ENCODE assay signal across 8 mouse cellular contexts in the genomic region with DNA sequence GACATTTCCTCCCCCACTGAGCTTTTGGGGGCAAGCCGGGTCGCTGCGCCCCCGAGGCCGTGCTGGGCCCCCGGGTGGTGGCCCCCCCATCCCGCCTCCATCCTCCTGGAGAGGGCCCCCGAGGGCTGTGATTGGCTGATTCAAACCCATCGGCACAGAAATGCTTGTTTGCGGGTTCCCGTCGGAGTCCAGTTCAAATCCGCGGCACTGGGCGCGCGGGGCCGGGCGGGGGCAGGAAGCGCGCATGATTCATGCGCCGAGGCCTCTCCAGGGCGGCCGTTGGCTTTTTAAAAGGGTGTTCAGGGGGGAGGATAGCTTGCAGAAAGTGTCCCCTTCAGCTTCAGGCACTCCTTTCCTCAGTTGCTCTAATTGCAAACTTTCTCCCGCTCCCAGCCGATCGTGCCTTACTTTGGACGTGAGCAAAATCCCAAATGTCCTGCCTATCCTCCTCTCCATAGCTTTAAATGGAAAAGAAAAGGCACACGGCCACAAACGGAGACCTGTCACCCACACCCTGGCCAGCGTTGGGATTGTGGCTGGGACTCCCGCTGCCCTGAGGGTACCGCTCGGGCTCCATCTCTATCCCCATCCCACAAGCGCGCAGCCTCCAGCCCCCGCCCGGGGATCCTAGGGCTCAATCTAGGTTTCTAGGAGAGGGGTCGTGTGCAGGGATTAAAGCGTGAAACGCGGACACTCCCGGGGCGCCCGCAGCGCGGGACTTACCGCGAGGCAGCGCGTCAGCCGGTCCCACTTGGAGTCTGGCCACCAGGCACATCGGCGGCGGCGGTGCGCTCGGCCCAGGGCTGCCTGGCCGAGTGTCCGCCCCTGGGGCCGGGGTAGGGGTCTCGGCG. TPM values are rescaled to one million over a fixed set of nuclear protein-coding genes. Genes with fewer than 3 reads are reported as not detected.
DNase-seq lines count a peak whose midpoint lies in the region; ATAC-seq and TF ChIP-seq lines count a peak whose summit lies in the region.

A gene (minus strand): TSS at position 809 of the 851 bp plus-strand sequence.

- ATAC-seq in embryonic facial prominence, embryonic 11.5 days (replicated peaks; ENCODE audit: insufficient number of reproducible peaks, low FRiP score, low TSS enrichment, low read depth) = no peak; the same call in 1 of the 2 replicates
- ATAC-seq in heart, embryonic 16.5 days (replicated peaks; ENCODE audit: extremely low read depth, insufficient read depth, low FRiP score) = peak; percentile 39
- no peak for ATAC-seq in limb, embryonic 12.5 days (ENCODE audit: insufficient number of reproducible peaks, insufficient read depth, low FRiP score, low TSS enrichment, low read depth)
- peak; percentile 47 for ATAC-seq in midbrain, postnatal 0 days (ENCODE audit: low FRiP score)

- peak within 1 kb of the TSS; percentile 59 for H3K9ac ChIP-seq in embryonic facial prominence, embryonic 11.5 days (replicated peaks; ENCODE audit: low read length)
- peak within 1 kb of the TSS; percentile 81 for H3K9ac ChIP-seq in heart, embryonic 16.5 days (ENCODE audit: low read length)
- peak within 1 kb of the TSS; percentile 60 for H3K9ac ChIP-seq in limb, embryonic 12.5 days (replicated peaks)
- H3K9ac ChIP-seq in midbrain, postnatal 0 days (replicated peaks; ENCODE audit: low read length, poor library complexity, severe bottlenecking) = peak within 1 kb of the TSS; percentile 59

- H3K27ac ChIP-seq in testis, adult 2 months (ENCODE audit: control insufficient read depth, insufficient read depth, low read depth, low read length) = no peak within 1 kb of the TSS
- H3K27ac ChIP-seq in embryonic facial prominence, embryonic 11.5 days (replicated peaks; ENCODE audit: low read depth, low read length) = no peak within 1 kb of the TSS
- peak within 1 kb of the TSS; percentile 40; the same call in 1 of the 2 replicates for H3K27ac ChIP-seq in heart, embryonic 16.5 days (ENCODE audit: low read length)
- H3K27ac ChIP-seq in limb, embryonic 12.5 days = no peak within 1 kb of the TSS
- no peak within 1 kb of the TSS for H3K27ac ChIP-seq in midbrain, postnatal 0 days (ENCODE audit: low read depth, low read length)

- H3K9me3 ChIP-seq in embryonic facial prominence, embryonic 11.5 days (replicated peaks; ENCODE audit: control insufficient read depth, low read length) = no peaks in the 10 kb centered on the region
- H3K9me3 ChIP-seq in heart, embryonic 16.5 days (replicated peaks; ENCODE audit: control insufficient read depth, low read length) = no peaks in the 10 kb centered on the region
- H3K9me3 ChIP-seq in limb, embryonic 12.5 days = 0 out of 2 replicates have a peak, but pooled peaks cover 3% of the 10 kb centered on the region
- no peaks in the 10 kb centered on the region for H3K9me3 ChIP-seq in midbrain, postnatal 0 days (ENCODE audit: low read length)

- H3K4me3 ChIP-seq in testis, adult 2 months (ENCODE audit: control insufficient read depth, low read depth, low read length) = peak within 1 kb of the TSS; percentile 65
- peak within 1 kb of the TSS; percentile 63 for H3K4me3 ChIP-seq in embryonic facial prominence, embryonic 11.5 days (ENCODE audit: low read depth, low read length)
- H3K4me3 ChIP-seq in heart, embryonic 16.5 days (ENCODE audit: low read length) = peak within 1 kb of the TSS; percentile 74
- H3K4me3 ChIP-seq in limb, embryonic 12.5 days (replicated peaks) = peak within 1 kb of the TSS; percentile 61
- H3K4me3 ChIP-seq in midbrain, postnatal 0 days (ENCODE audit: low read depth, low read length) = peak within 1 kb of the TSS; percentile 54

- peaks cover 13% of the 10 kb centered on the region for H3K4me1 ChIP-seq in testis, adult 2 months (ENCODE audit: control insufficient read depth, insufficient read depth, low read length)
- no peaks in the 10 kb centered on the region; the same call in 1 of the 2 replicates for H3K4me1 ChIP-seq in embryonic facial prominence, embryonic 11.5 days (ENCODE audit: control insufficient read depth, insufficient read depth, low read length)
- peaks cover 19% of the 10 kb centered on the region; the same call in 1 of the 2 replicates for H3K4me1 ChIP-seq in heart, embryonic 16.5 days (ENCODE audit: control insufficient read depth, insufficient read depth, low read length)
- peaks cover 15% of the 10 kb centered on the region for H3K4me1 ChIP-seq in limb, embryonic 12.5 days (replicated peaks)
- H3K4me1 ChIP-seq in midbrain, postnatal 0 days (ENCODE audit: insufficient read depth, low read length) = peaks cover 3% of the 10 kb centered on the region; the same call in 1 of the 2 replicates

- under 1% methylated on average over 59 of the region's 64 CpGs for WGBS in embryonic facial prominence, embryonic 11.5 days
- under 1% methylated on average over 62 of the region's 64 CpGs for WGBS in heart, embryonic 16.5 days
- WGBS in limb, embryonic 12.5 days = under 1% methylated on average over 59 of the region's 64 CpGs
- 1% methylated on average over 55 of the region's 64 CpGs for WGBS in midbrain, postnatal 0 days

- peak within 1 kb of the TSS; percentile 98 for H3K4me2 ChIP-seq in embryonic facial prominence, embryonic 11.5 days (ENCODE audit: low read depth, low read length)
- peak within 1 kb of the TSS; percentile 97 for H3K4me2 ChIP-seq in heart, embryonic 16.5 days (ENCODE audit: low read depth, low read length)
- peak within 1 kb of the TSS; percentile 97 for H3K4me2 ChIP-seq in limb, embryonic 12.5 days
- peak within 1 kb of the TSS; percentile 97 for H3K4me2 ChIP-seq in midbrain, postnatal 0 days (ENCODE audit: low read depth, low read length, poor library complexity, severe bottlenecking)

- no peaks in the 10 kb centered on the region for H3K36me3 ChIP-seq in testis, adult 2 months (ENCODE audit: control insufficient read depth, insufficient read depth, low read length)
- no peaks in the 10 kb centered on the region for H3K36me3 ChIP-seq in embryonic facial prominence, embryonic 11.5 days (replicated peaks; ENCODE audit: control insufficient read depth, insufficient read depth, low read depth, low read length)
- 0 out of 2 replicates have a peak, but pooled peaks cover 2% of the 10 kb centered on the region for H3K36me3 ChIP-seq in heart, embryonic 16.5 days (ENCODE audit: control insufficient read depth, insufficient read depth)
- H3K36me3 ChIP-seq in limb, embryonic 12.5 days = no peaks in the 10 kb centered on the region
- no peaks in the 10 kb centered on the region for H3K36me3 ChIP-seq in midbrain, postnatal 0 days (ENCODE audit: insufficient read depth, low read length)

- no peak for DNase-seq in testis, postnatal 14 days (ENCODE audit: low spot score)
- DNase-seq in embryonic facial prominence, embryonic 11.5 days (ENCODE audit: low spot score) = peak; percentile 30
- peak; percentile 14 for DNase-seq in midbrain, postnatal 0 days (ENCODE audit: low spot score)
- peak; percentile 72 to 78 for DNase-seq in thymus, postnatal 10 days (ENCODE audit: low spot score in 2 of 2)
- no peak for DNase-seq in left cerebral cortex, adult 8-10 months (ENCODE audit: low spot score in 2 of 2)

- no peak for TF ChIP-seq CTCF in testis, adult 2 months (IDR thresholded peaks at IDR 0.05; ENCODE audit: control insufficient read depth, insufficient read depth, insufficient replicate concordance, low read depth, low read length)
- TF ChIP-seq CTCF in midbrain, postnatal 0 days (IDR thresholded peaks at IDR 0.05) = no peak

- H3K27me3 ChIP-seq in testis, adult 2 months (ENCODE audit: control insufficient read depth, insufficient read depth, low read length) = peaks cover 2% of the 10 kb centered on the region
- peaks cover 23% of the 10 kb centered on the region for H3K27me3 ChIP-seq in embryonic facial prominence, embryonic 11.5 days (ENCODE audit: control insufficient read depth, insufficient read depth, low read length)
- peaks cover 3% of the 10 kb centered on the region for H3K27me3 ChIP-seq in heart, embryonic 16.5 days (ENCODE audit: control insufficient read depth, insufficient read depth, low read length)
- H3K27me3 ChIP-seq in limb, embryonic 12.5 days = peaks cover 94% of the 10 kb centered on the region
- H3K27me3 ChIP-seq in midbrain, postnatal 0 days (ENCODE audit: insufficient read depth, low read length) = 0 out of 2 replicates have a peak, but pooled peaks cover 6% of the 10 kb centered on the region

- TF ChIP-seq POLR2A in testis, adult 2 months (IDR thresholded peaks at IDR 0.05; ENCODE audit: control insufficient read depth, low read depth, low read length) = no peak

RNA-seq across cellular contexts. Expression of the gene that starts here (rescaled TPM):
- 0.21 and 0.91 TPM in 2 replicates for polyA plus RNA-seq in testis, adult 2 months (2012; rRNA removed)
- 2.2 and 2.3 TPM in 2 replicates for polyA plus RNA-seq in embryonic facial prominence, embryonic 11.5 days (2014; fragmentation: Nextera tagmentation; extraction: Ambion mirVana)
- polyA plus RNA-seq in heart, embryonic 16.5 days (2015; fragmentation: Nextera tagmentation; extraction: Ambion mirVana) = 2.1 and 2.6 TPM in 2 replicates
- polyA plus RNA-seq in limb, embryonic 12.5 days (2016; fragmentation: Nextera tagmentation; extraction: Ambion mirVana) = 0.61 and 1.0 TPM in 2 replicates
- 2.1 and 2.5 TPM in 2 replicates for total RNA-seq in midbrain, postnatal 0 days (2014; rRNA removed)
- polyA plus RNA-seq in midbrain, postnatal 0 days (2015; fragmentation: Nextera tagmentation; extraction: Ambion mirVana) = 1.3 and 1.8 TPM in 2 replicates
- total RNA-seq in left cerebral cortex, adult 8-10 months (2022) = 1 to 10 TPM in 1 of 4 experiments, under 1 TPM in 3; 0.65 to 1.2 (median 0.79) TPM

Comparison
In these comparisons a context has a peak if more than half of its experiments do, and no peak if none do; other contexts are left out.
1. DNase-seq: peak in embryonic facial prominence, embryonic 11.5 days (single experiment), midbrain, postnatal 0 days (single experiment) and thymus, postnatal 10 days (2 of 2); none in testis, postnatal 14 days (single experiment) and left cerebral cortex, adult 8-10 months (0 of 2).
2. ATAC-seq: peak in heart, embryonic 16.5 days (single experiment) and midbrain, postnatal 0 days (single experiment); none in embryonic facial prominence, embryonic 11.5 days (single experiment) and limb, embryonic 12.5 days (single experiment).
3. Peak in every context shown above with its lines, with median percentiles within 50 percentile points of each other: H3K4me3 ChIP-seq, H3K4me2 ChIP-seq and H3K9ac ChIP-seq.